Mouse (Mus musculus): Measurements from ENCODE around the gene Aup1. TPM values are rescaled to one million over a fixed set of nuclear protein-coding genes. Genes with fewer than 3 reads are reported as not detected.
A peak's percentile ranks its signal among the peaks of the same experiment; 100 is the strongest.

Gene Aup1
- polyA plus RNA-seq, 1 experiment from 2014 or later = 109 TPM

DNA sequence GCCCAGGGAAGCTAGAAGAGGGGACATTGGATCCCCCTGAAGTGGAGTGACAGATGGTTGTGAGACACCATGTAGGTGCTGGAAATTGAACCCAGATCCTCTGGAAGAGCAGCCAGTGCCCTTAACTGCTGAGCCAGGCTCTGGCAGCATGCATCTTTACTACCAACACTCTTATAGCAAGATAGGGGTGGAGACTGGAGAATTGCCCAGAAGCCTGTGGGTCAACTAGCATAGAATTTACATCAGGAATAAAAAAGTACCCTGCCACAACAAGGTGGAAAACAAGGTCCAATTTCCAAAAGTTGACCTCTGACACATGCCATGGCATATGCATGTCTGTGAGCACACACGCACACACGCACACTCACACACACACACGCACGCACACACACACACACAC, 29.1 kb upstream of the Aup1 start:
- H3K9me3 ChIP-seq (ENCODE audit: control insufficient read depth, low read length) = no peaks in the 10 kb centered on the region
- no peak overlapping the region for H3K4me3 ChIP-seq (replicated peaks; ENCODE audit: low read length)
- no peaks in the 10 kb centered on the region for H3K36me3 ChIP-seq (replicated peaks; ENCODE audit: control insufficient read depth, insufficient read depth)
- no peak for ATAC-seq (ENCODE audit: low FRiP score)
- 100% methylated on average over 4 of the region's 4 CpGs for WGBS
- H3K9ac ChIP-seq = no peak overlapping the region
- no peak overlapping the region for H3K27ac ChIP-seq
- DNase-seq (ENCODE audit: low spot score) = no peak
- H3K27me3 ChIP-seq (ENCODE audit: control insufficient read depth, insufficient read depth, low read length) = peaks cover 4% of the 10 kb centered on the region; the same call in 1 of the 2 replicates
- no peak overlapping the region for H3K4me2 ChIP-seq (replicated peaks)
- H3K4me1 ChIP-seq (replicated peaks; ENCODE audit: control insufficient read depth, insufficient read depth, low read length) = no peaks in the 10 kb centered on the region

DNA sequence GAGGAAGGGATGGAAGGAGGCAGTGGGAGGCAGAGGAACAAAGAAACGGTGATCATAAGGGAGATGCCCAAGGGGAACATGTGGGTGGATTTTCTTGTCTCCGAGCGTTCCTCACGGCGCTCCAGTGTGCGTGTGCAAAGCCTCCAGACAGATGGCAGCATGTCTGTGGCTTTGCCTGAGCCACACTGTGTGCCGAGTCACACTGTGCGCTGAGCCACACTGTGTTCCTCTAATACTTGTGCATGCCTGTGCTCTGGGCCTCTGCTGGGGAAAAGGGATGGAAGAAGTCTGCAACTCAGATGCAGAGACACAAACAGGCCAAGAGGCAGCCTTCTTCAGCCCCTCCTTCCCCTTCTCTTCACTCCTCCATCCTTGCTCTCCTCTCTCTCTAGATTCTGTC, 27.0 kb upstream of the Aup1 start:
- DNase-seq (ENCODE audit: low spot score) (no peak), ATAC-seq (ENCODE audit: low FRiP score) (no peak)
- Histone ChIP-seq H3K36me3 (replicated peaks; ENCODE audit: control insufficient read depth, insufficient read depth) (no peaks in the 10 kb centered on the region), H3K4me2 (replicated peaks) (no peak overlapping the region), H3K9me3 (ENCODE audit: control insufficient read depth, low read length) (no peaks in the 10 kb centered on the region), H3K9ac (no peak overlapping the region), H3K27ac (no peak overlapping the region), H3K27me3 (ENCODE audit: control insufficient read depth, insufficient read depth, low read length) (peaks cover 20% of the 10 kb centered on the region), H3K4me1 (replicated peaks; ENCODE audit: control insufficient read depth, insufficient read depth, low read length) (0 out of 2 replicates have a peak, but pooled peaks cover 3% of the 10 kb centered on the region), H3K4me3 (replicated peaks; ENCODE audit: low read length) (no peak overlapping the region)
- WGBS = 67% methylated on average over 8 of the region's 8 CpGs

DNA sequence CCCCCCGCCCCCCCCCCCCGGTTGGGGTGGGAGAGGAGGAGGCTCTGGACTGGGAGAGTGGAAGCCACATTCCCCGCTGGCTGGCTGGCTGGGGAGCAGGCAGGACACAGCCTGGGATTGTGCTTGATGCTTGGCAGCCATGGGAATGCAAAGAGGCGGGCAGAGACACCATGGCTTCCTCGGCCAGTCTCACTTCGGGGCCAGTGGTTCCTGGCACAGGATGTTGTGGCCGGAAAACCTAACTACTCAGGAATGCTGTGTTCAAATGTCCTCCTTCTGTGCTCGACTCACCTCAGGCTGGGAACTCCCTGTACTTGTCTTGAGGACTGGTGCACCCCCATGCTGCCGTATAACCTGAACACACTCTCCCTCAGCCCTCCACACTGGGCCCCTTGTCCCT, 26.6 kb upstream of the Aup1 start:
- DNase-seq (ENCODE audit: low spot score) (no peak), ATAC-seq (ENCODE audit: low FRiP score) (no peak)
- H3K9ac ChIP-seq = no peak overlapping the region
- no peak overlapping the region for H3K27ac ChIP-seq
- peaks cover 24% of the 10 kb centered on the region for H3K27me3 ChIP-seq (ENCODE audit: control insufficient read depth, insufficient read depth, low read length)
- no peaks in the 10 kb centered on the region for H3K9me3 ChIP-seq (ENCODE audit: control insufficient read depth, low read length)
- no peaks in the 10 kb centered on the region for H3K36me3 ChIP-seq (replicated peaks; ENCODE audit: control insufficient read depth, insufficient read depth)
- WGBS = 68% methylated on average over 7 of the region's 9 CpGs
- no peak overlapping the region for H3K4me2 ChIP-seq (replicated peaks)
- no peak overlapping the region for H3K4me3 ChIP-seq (replicated peaks; ENCODE audit: low read length)
- H3K4me1 ChIP-seq (replicated peaks; ENCODE audit: control insufficient read depth, insufficient read depth, low read length) = peaks cover 6% of the 10 kb centered on the region; the same call in 1 of the 2 replicates

DNA sequence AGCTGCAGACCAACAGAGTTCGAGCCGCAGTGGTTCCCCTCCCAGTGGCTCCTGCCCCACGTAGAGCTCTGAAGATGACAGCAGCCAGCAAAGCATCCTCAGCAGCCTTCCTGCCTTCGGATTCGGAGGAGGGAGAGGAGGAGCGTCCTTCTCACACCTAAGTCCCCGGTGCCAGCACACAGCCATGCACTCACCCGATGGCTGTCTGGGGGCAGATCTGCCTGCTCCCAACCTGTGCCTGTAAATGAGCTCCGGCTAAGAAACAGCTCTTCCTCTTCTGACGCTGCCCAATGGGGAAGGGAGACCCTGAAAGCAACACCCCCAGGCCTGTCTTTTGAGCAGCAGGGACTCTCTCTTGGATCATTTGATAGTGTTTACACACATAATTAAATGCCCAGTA, 24.5 kb upstream of the Aup1 start:
- H3K4me3 ChIP-seq (replicated peaks; ENCODE audit: low read length) = no peak overlapping the region
- H3K4me1 ChIP-seq (replicated peaks; ENCODE audit: control insufficient read depth, insufficient read depth, low read length) = peaks cover 19% of the 10 kb centered on the region; the same call in 1 of the 2 replicates
- 20% methylated on average over 10 of the region's 10 CpGs for WGBS
- no peak for DNase-seq (ENCODE audit: low spot score)
- H3K9me3 ChIP-seq (ENCODE audit: control insufficient read depth, low read length) = no peaks in the 10 kb centered on the region
- no peaks in the 10 kb centered on the region for H3K36me3 ChIP-seq (replicated peaks; ENCODE audit: control insufficient read depth, insufficient read depth)
- no peak for ATAC-seq (ENCODE audit: low FRiP score)
- H3K9ac ChIP-seq = no peak overlapping the region
- H3K27ac ChIP-seq = no peak overlapping the region
- no peak overlapping the region for H3K4me2 ChIP-seq (replicated peaks)
- peaks cover 45% of the 10 kb centered on the region for H3K27me3 ChIP-seq (ENCODE audit: control insufficient read depth, insufficient read depth, low read length)

DNA sequence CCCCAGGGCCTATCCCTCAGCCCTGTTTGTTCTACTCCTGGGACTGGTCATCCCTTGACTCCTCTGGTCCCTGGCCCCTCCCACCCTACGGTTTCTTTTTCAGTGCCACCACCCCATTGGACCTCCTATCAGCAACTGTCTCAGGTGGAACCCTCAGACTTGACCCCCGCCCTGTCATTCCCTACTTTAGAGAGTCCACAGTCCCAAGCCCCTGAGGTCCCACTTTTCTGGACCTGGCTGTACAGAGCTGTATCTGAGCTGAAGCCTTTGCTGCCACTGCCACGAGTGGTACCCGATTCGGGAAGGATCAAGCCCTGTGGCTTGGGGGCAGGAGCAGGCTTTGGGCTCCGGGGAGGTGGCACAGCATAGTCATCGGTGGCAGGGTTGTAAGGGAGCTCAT, 23.2 kb upstream of the Aup1 start:
- 58% methylated on average over 7 of the region's 7 CpGs for WGBS
- H3K4me3 ChIP-seq (replicated peaks; ENCODE audit: low read length) = no peak overlapping the region
- no peak overlapping the region for H3K27ac ChIP-seq
- no peaks in the 10 kb centered on the region for H3K9me3 ChIP-seq (ENCODE audit: control insufficient read depth, low read length)
- H3K36me3 ChIP-seq (replicated peaks; ENCODE audit: control insufficient read depth, insufficient read depth) = no peaks in the 10 kb centered on the region
- no peak overlapping the region for H3K4me2 ChIP-seq (replicated peaks)
- peaks cover 19% of the 10 kb centered on the region; the same call in 1 of the 2 replicates for H3K4me1 ChIP-seq (replicated peaks; ENCODE audit: control insufficient read depth, insufficient read depth, low read length)
- no peak for ATAC-seq (ENCODE audit: low FRiP score)
- no peak overlapping the region for H3K9ac ChIP-seq
- peaks cover 47% of the 10 kb centered on the region for H3K27me3 ChIP-seq (ENCODE audit: control insufficient read depth, insufficient read depth, low read length)
- DNase-seq (ENCODE audit: low spot score) = no peak

DNA sequence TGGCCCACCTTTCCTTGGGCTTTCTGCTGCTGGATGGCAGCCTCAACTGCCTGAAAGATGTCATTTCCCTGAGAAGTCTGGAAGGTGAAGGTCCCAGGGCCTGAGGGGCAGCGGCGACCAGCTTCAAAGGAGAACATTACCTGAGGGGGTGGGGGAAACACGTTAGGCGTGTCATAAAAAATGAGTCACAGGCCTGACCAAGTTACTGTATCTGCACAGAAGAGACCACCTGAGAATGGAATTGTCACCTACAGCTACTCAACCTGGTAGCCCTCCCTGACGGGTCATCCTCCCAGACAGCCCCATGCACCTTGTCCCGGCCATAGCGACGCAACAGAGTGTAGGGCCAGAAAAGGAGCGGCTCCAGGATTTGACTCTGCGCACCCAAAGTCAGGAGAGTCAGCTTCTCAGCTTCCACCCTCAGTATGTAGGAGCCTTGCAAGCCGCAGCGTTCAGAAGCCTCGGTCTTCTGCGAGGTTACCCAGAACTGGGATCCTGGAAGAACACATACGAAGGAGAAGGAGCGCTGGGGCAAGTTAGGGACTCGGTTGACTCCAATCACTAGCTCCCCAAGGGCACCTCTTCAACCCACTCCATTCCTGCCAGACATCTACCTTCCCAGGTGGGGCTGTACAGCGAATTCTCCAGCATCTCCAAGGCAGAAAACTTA, 22.3 kb upstream of the Aup1 start:
- ATAC-seq (ENCODE audit: low FRiP score) (no peak), DNase-seq (ENCODE audit: low spot score) (no peak)
- H3K9ac ChIP-seq = peak overlapping the region; percentile 44; the same call in 1 of the 2 replicates
- H3K27ac ChIP-seq = no peak overlapping the region
- peaks cover 19% of the 10 kb centered on the region; the same call in 1 of the 2 replicates for H3K4me1 ChIP-seq (replicated peaks; ENCODE audit: control insufficient read depth, insufficient read depth, low read length)
- WGBS = 13% methylated on average over 18 of the region's 18 CpGs
- H3K4me2 ChIP-seq (replicated peaks) = peak overlapping the region; percentile 67
- no peaks in the 10 kb centered on the region for H3K9me3 ChIP-seq (ENCODE audit: control insufficient read depth, low read length)
- peak overlapping the region; percentile 38 for H3K4me3 ChIP-seq (replicated peaks; ENCODE audit: low read length)
- H3K36me3 ChIP-seq (replicated peaks; ENCODE audit: control insufficient read depth, insufficient read depth) = no peaks in the 10 kb centered on the region
- H3K27me3 ChIP-seq (ENCODE audit: control insufficient read depth, insufficient read depth, low read length) = peaks cover 47% of the 10 kb centered on the region

DNA sequence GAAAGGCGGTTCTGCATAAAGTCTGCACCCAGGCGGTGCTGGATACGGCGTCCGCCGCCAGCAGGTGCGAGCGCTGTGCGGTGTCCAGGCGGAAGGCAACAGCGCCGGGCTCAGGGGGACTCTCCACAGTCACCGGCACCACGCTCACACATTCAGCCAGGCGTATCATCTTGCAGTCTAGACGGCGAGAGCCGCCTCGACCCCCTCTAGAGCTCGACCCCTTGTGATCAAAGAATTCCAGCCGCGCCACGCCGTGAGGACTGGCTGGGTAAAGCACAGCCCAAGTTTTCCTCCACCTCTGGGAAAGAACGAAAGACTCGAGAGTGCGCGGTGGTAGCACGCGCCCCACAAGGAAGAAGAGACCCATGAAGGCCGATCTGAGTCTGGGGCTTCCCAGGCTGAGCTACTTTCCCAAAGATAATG, 21.5 kb upstream of the Aup1 start:
- H3K4me3 ChIP-seq (replicated peaks; ENCODE audit: low read length) = peak overlapping the region; percentile 38
- H3K27me3 ChIP-seq (ENCODE audit: control insufficient read depth, insufficient read depth, low read length) = peaks cover 47% of the 10 kb centered on the region
- no peaks in the 10 kb centered on the region for H3K9me3 ChIP-seq (ENCODE audit: control insufficient read depth, low read length)
- peaks cover 19% of the 10 kb centered on the region; the same call in 1 of the 2 replicates for H3K4me1 ChIP-seq (replicated peaks; ENCODE audit: control insufficient read depth, insufficient read depth, low read length)
- peak; percentile 31 for DNase-seq (ENCODE audit: low spot score)
- WGBS = 1% methylated on average over 31 of the region's 31 CpGs
- ATAC-seq (ENCODE audit: low FRiP score) = peak; percentile 41
- no peaks in the 10 kb centered on the region for H3K36me3 ChIP-seq (replicated peaks; ENCODE audit: control insufficient read depth, insufficient read depth)
- no peak overlapping the region for H3K27ac ChIP-seq
- H3K4me2 ChIP-seq (replicated peaks) = peak overlapping the region; percentile 67
- H3K9ac ChIP-seq = peak overlapping the region; percentile 44

DNA sequence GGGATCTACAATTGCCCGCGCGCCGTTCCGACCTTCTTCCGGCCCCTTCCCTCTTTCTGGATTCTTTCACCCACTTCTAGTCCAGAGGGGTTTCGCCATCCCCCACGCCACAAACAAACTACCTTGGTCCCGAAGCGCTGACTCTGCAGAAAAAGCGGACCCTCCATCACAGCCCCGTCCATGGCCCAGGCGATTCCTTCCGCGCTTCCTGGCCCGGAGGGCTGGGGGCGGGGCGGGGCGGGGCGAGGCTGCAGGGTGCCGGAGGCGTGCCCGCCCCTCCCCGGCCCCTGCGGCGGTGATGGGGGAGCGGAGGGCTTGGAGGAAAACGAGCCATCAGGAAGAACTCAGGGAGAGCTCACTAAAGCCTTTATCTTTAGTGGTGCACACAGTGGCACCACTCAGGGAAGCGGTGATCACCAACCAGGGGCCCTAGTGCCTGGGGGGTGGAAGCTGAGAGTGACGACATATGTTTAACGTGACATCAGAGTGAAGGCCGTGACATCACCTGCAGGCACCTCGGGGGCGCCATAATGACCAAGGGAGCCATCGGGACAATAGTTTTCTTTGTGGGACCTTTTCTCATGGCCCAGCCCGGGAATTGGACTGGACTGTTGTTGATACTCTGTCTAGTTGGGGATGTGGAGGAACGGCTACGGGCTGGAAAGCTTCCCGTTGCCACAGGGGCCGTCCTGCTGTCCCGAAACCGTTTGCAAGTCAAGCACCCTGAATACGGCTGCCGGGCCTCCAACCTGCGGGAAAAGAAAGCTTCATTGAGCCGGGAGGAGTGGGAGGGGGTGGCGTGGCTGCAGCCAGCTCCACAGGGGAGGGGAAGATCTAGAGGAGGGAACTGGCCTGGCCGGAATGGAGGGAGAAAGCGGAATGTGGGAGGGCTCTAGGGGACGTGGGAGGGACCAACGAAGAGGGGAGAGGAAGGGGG, 20.8 kb upstream of the Aup1 start, which contains the start of the genes Dok1 and Loxl3:
Dok1 (minus strand) TSS at position 223 of the 937 bp plus-strand sequence.
Loxl3 (plus strand) TSS at position 925 of the 937 bp plus-strand sequence.
- DNase-seq (ENCODE audit: low spot score) (peak; percentile 55), ATAC-seq (ENCODE audit: low FRiP score) (peak; percentile 52)
- WGBS = under 1% methylated on average over 51 of the region's 51 CpGs

More for the DNA sequence above, 20.8 kb upstream of the Aup1 start, which contains the start of the genes Dok1 and Loxl3:
- peaks cover 47% of the 10 kb centered on the region for H3K27me3 ChIP-seq (ENCODE audit: control insufficient read depth, insufficient read depth, low read length)
- H3K9me3 ChIP-seq (ENCODE audit: control insufficient read depth, low read length) = no peaks in the 10 kb centered on the region
- H3K4me1 ChIP-seq (replicated peaks; ENCODE audit: control insufficient read depth, insufficient read depth, low read length) = peaks cover 23% of the 10 kb centered on the region; the same call in 1 of the 2 replicates
- peak within 1 kb of the TSS; percentile 67 for H3K4me2 ChIP-seq (replicated peaks)
- peak within 1 kb of the TSS; percentile 38 for H3K4me3 ChIP-seq (replicated peaks; ENCODE audit: low read length)
- H3K36me3 ChIP-seq (replicated peaks; ENCODE audit: control insufficient read depth, insufficient read depth) = no peaks in the 10 kb centered on the region
- H3K9ac ChIP-seq = peak within 1 kb of the TSS; percentile 44
- H3K27ac ChIP-seq = 0 out of 2 replicates have a peak within 1 kb of the TSS, but pooled peaks have one; percentile 39

Measured in hindbrain, embryonic 14.5 days (tissue).